34 mouse cellular contexts compared by ENCODE assay signal in the genomic region with DNA sequence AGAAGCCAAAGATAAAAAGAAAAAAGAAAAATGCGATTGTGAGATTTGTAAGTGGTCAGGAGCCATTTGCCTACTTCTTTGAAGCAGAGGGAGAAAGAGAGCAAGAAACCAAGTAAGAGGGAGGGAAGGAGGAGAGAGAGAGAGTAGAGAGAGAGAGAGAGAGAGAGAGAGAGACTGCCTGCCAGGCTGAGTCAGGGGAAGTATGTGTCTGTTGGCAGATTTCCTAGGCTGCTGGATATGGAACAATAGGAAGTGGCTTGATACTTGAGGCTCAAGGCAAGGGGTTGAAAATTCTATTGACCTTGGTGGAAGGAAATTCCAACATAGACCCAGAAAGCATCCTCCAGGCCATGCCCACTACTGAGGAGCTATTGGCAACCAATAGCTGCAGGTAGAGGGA. TPM values are rescaled to one million over a fixed set of nuclear protein-coding genes. Genes with fewer than 3 reads are reported as not detected.
A peak's percentile ranks its signal among the peaks of the same experiment; 100 is the strongest.
DNase-seq lines count a peak whose midpoint lies in the region; ATAC-seq and TF ChIP-seq lines count a peak whose summit lies in the region.
"Had no signal": no experiment of that assay in that cellular context is flagged by ENCODE, and none has a peak within 500 bp of the region (broad histone marks: within the 10 kb centered on the region; RNA-seq: fewer than 3 reads in every experiment).

No protein-coding gene starts in this region.

- WGBS in embryonic facial prominence, embryonic 14.5 days = 83% methylated on average over 1 of the region's 1 CpGs
- WGBS in embryonic facial prominence, embryonic 10.5 days = 88% methylated on average over 1 of the region's 1 CpGs
- WGBS in kidney, adult 2 months = 92% methylated on average over 1 of the region's 1 CpGs
- 84% methylated on average over 1 of the region's 1 CpGs for WGBS in lung, embryonic 16.5 days

- H3K4me2 ChIP-seq in embryonic facial prominence, embryonic 14.5 days (ENCODE audit: low read depth, low read length) = no peak overlapping the region
- H3K4me2 ChIP-seq in lung, embryonic 16.5 days (ENCODE audit: low read depth, low read length) = no peak overlapping the region
- H3K4me2 ChIP-seq: embryonic facial prominence, embryonic 12.5 days; hindbrain, embryonic 13.5 days; limb, embryonic 13.5 days; liver, embryonic 12.5 days; lung, embryonic 15.5 days; midbrain, embryonic 12.5 days; neural tube, embryonic 12.5 days had no signal

- no peak for ATAC-seq in embryonic facial prominence, embryonic 14.5 days (ENCODE audit: low read depth)
- peak; percentile 38 for ATAC-seq in lung, embryonic 16.5 days (ENCODE audit: low read depth)
- ATAC-seq: forebrain, embryonic 16.5 days; intestine, embryonic 16.5 days; liver, embryonic 12.5 days had no signal

- no peak overlapping the region for H3K27ac ChIP-seq in embryonic facial prominence, embryonic 14.5 days (replicated peaks; ENCODE audit: low read depth, low read length)
- H3K27ac ChIP-seq in embryonic facial prominence, embryonic 10.5 days (replicated peaks) = no peak overlapping the region
- H3K27ac ChIP-seq in kidney, adult 2 months (ENCODE audit: insufficient read depth, low read depth, low read length) = no peak overlapping the region
- no peak overlapping the region for H3K27ac ChIP-seq in lung, embryonic 16.5 days (ENCODE audit: low read length)
- H3K27ac ChIP-seq: embryonic facial prominence, embryonic 12.5 days; hindbrain, embryonic 13.5 days; layer of hippocampus, adult 2 months; left cerebral cortex, adult 2 months; limb, embryonic 13.5 days; liver, embryonic 12.5 days; lung, embryonic 15.5 days; midbrain, embryonic 12.5 days; neural tube, embryonic 12.5 days had no signal

- DNase-seq in embryonic facial prominence, embryonic 14.5 days (ENCODE audit: low spot score) = peak; percentile 9
- no peak for DNase-seq in embryonic facial prominence, embryonic 10.5 days (ENCODE audit: low spot score)
- peak; percentile 26 for DNase-seq in kidney, adult 2 months
- no peak for DNase-seq in kidney, postnatal 25 days
- no peak for DNase-seq in lung, postnatal 4 days
- peak; percentile 21 for DNase-seq in lung, postnatal 36 days
- DNase-seq in cerebellum, adult 8-10 months = no peak
- DNase-seq: cerebellum, adult 9-10 months; cerebellum, postnatal 36 days; gastrocnemius, postnatal 10 days; heart, postnatal 36 days; kidney, postnatal 36 days; right cerebral cortex, adult 18-20 months; spleen, adult 18-20 months; thymus, postnatal 14 days had no signal

- no peaks in the 10 kb centered on the region for H3K27me3 ChIP-seq in embryonic facial prominence, embryonic 14.5 days (replicated peaks; ENCODE audit: control insufficient read depth, insufficient read depth, low read length)
- H3K27me3 ChIP-seq in embryonic facial prominence, embryonic 10.5 days (replicated peaks; ENCODE audit: low read depth, poor library complexity, severe bottlenecking) = no peaks in the 10 kb centered on the region
- H3K27me3 ChIP-seq in kidney, adult 2 months (replicated peaks; ENCODE audit: control insufficient read depth, insufficient read depth, low read length) = no peaks in the 10 kb centered on the region
- no peaks in the 10 kb centered on the region for H3K27me3 ChIP-seq in lung, embryonic 16.5 days (ENCODE audit: control insufficient read depth, insufficient read depth, low read depth, low read length)
- H3K27me3 ChIP-seq: embryonic facial prominence, embryonic 12.5 days; hindbrain, embryonic 13.5 days; limb, embryonic 13.5 days; liver, embryonic 12.5 days; lung, embryonic 15.5 days; megakaryocyte, embryonic 14.5 days; midbrain, embryonic 12.5 days; neural tube, embryonic 12.5 days had no signal

- H3K36me3 ChIP-seq in embryonic facial prominence, embryonic 14.5 days (ENCODE audit: control insufficient read depth, insufficient read depth, low read length) = no peaks in the 10 kb centered on the region
- no peaks in the 10 kb centered on the region for H3K36me3 ChIP-seq in embryonic facial prominence, embryonic 10.5 days (replicated peaks)
- no peaks in the 10 kb centered on the region for H3K36me3 ChIP-seq in kidney, adult 2 months (ENCODE audit: control insufficient read depth, insufficient read depth, low read length)
- H3K36me3 ChIP-seq in lung, embryonic 16.5 days (ENCODE audit: control insufficient read depth, insufficient read depth, low read length) = no peaks in the 10 kb centered on the region
- H3K36me3 ChIP-seq: embryonic facial prominence, embryonic 12.5 days; G1E; hindbrain, embryonic 13.5 days; limb, embryonic 13.5 days; liver, embryonic 12.5 days; lung, embryonic 15.5 days; midbrain, embryonic 12.5 days; neural tube, embryonic 12.5 days had no signal

- no peak for TF ChIP-seq CTCF in kidney, adult 2 months (conservative IDR thresholded peaks at IDR 0.05; ENCODE audit: insufficient read depth, insufficient read length, low read depth, low read length)

- H3K4me1 ChIP-seq in embryonic facial prominence, embryonic 14.5 days (ENCODE audit: control insufficient read depth, insufficient read depth, low read length) = no peaks in the 10 kb centered on the region
- H3K4me1 ChIP-seq in embryonic facial prominence, embryonic 10.5 days = no peaks in the 10 kb centered on the region
- H3K4me1 ChIP-seq in kidney, adult 2 months (ENCODE audit: control insufficient read depth, insufficient read depth, low read length) = peaks cover 3% of the 10 kb centered on the region
- no peaks in the 10 kb centered on the region for H3K4me1 ChIP-seq in lung, embryonic 16.5 days (replicated peaks; ENCODE audit: control insufficient read depth, insufficient read depth, low read length)
- H3K4me1 ChIP-seq: embryonic facial prominence, embryonic 12.5 days; hindbrain, embryonic 13.5 days; limb, embryonic 13.5 days; liver, embryonic 12.5 days; lung, embryonic 15.5 days; megakaryocyte, embryonic 14.5 days; midbrain, embryonic 12.5 days; neural tube, embryonic 12.5 days had no signal

- no peaks in the 10 kb centered on the region for H3K9me3 ChIP-seq in embryonic facial prominence, embryonic 14.5 days (ENCODE audit: control insufficient read depth, low read length)
- H3K9me3 ChIP-seq in embryonic facial prominence, embryonic 10.5 days = no peaks in the 10 kb centered on the region
- no peaks in the 10 kb centered on the region for H3K9me3 ChIP-seq in lung, embryonic 16.5 days (ENCODE audit: control insufficient read depth, low read length)
- H3K9me3 ChIP-seq: embryonic facial prominence, embryonic 12.5 days; G1E; hindbrain, embryonic 13.5 days; limb, embryonic 13.5 days; liver, embryonic 12.5 days; lung, embryonic 15.5 days; megakaryocyte, embryonic 14.5 days; midbrain, embryonic 12.5 days; neural tube, embryonic 12.5 days had no signal

- TF ChIP-seq POLR2A in kidney, adult 2 months (IDR thresholded peaks at IDR 0.05; ENCODE audit: low read depth, low read length) = no peak

- no peak overlapping the region for H3K9ac ChIP-seq in embryonic facial prominence, embryonic 14.5 days (ENCODE audit: low read depth, low read length)
- no peak overlapping the region for H3K9ac ChIP-seq in lung, embryonic 16.5 days (ENCODE audit: low read length)
- H3K9ac ChIP-seq: embryonic facial prominence, embryonic 12.5 days; hindbrain, embryonic 13.5 days; limb, embryonic 13.5 days; liver, embryonic 12.5 days; lung, embryonic 15.5 days; midbrain, embryonic 12.5 days; neural tube, embryonic 12.5 days had no signal

- H3K4me3 ChIP-seq in embryonic facial prominence, embryonic 14.5 days (ENCODE audit: low read depth, low read length) = no peak overlapping the region
- no peak overlapping the region for H3K4me3 ChIP-seq in embryonic facial prominence, embryonic 10.5 days
- H3K4me3 ChIP-seq in kidney, adult 2 months (ENCODE audit: insufficient read depth, low read depth, low read length) = peak overlapping the region; percentile 4; the same call in 1 of the 2 replicates
- H3K4me3 ChIP-seq in lung, embryonic 16.5 days (ENCODE audit: low read length) = no peak overlapping the region
- H3K4me3 ChIP-seq: embryonic facial prominence, embryonic 12.5 days; hindbrain, embryonic 13.5 days; layer of hippocampus, adult 2 months; left cerebral cortex, adult 2 months; limb, embryonic 13.5 days; liver, embryonic 12.5 days; lung, embryonic 15.5 days; megakaryocyte, embryonic 14.5 days; midbrain, embryonic 12.5 days; myocyte; neural tube, embryonic 12.5 days had no signal

RNA-seq across cellular contexts. Expression of gene Khdc1a, which starts 53.3 kb away (rescaled TPM):
- not detected in 2 replicates for polyA plus RNA-seq in embryonic facial prominence, embryonic 14.5 days (2014; fragmentation: Nextera tagmentation; extraction: Ambion mirVana)
- not detected in 2 replicates for polyA plus RNA-seq in embryonic facial prominence, embryonic 10.5 days (2016; fragmentation: Nextera tagmentation; extraction: Ambion mirVana)
- 0.05 TPM in 1 of 2 replicates, not detected in the other for polyA plus RNA-seq in kidney, adult 2 months (2012; rRNA removed)
- 0.20 TPM in 1 of 2 replicates, not detected in the other for polyA plus RNA-seq in lung, embryonic 16.5 days (2015; fragmentation: Nextera tagmentation; extraction: Ambion mirVana)
- polyA plus RNA-seq: embryonic facial prominence, embryonic 12.5 days; forebrain, embryonic 11.5 days; forebrain, embryonic 16.5 days; G1E; hindbrain, embryonic 13.5 days; intestine, embryonic 16.5 days; kidney, embryonic 14.5 days; limb, embryonic 13.5 days; liver, embryonic 12.5 days; midbrain, embryonic 12.5 days; midbrain, postnatal 0 days; myocyte; neural tube, embryonic 12.5 days; stomach, embryonic 16.5 days had no signal

RNA-seq across cellular contexts. Expression of gene Gsta3, which starts 55.8 kb away (rescaled TPM):
- 3.4 and 4.4 TPM in 2 replicates for polyA plus RNA-seq in embryonic facial prominence, embryonic 14.5 days (2014; fragmentation: Nextera tagmentation; extraction: Ambion mirVana)
- 0.20 and 0.52 TPM in 2 replicates for polyA plus RNA-seq in embryonic facial prominence, embryonic 10.5 days (2016; fragmentation: Nextera tagmentation; extraction: Ambion mirVana)
- polyA plus RNA-seq in kidney, adult 2 months (2012; rRNA removed) = 86.0 and 109 TPM in 2 replicates
- 2.5 and 3.7 TPM in 2 replicates for polyA plus RNA-seq in lung, embryonic 16.5 days (2015; fragmentation: Nextera tagmentation; extraction: Ambion mirVana)
- polyA plus RNA-seq: G1E had no signal

Comparison
In these comparisons a context has a peak if more than half of its experiments do, and no peak if none do; other contexts are left out.
1. DNase-seq: peak in embryonic facial prominence, embryonic 14.5 days (single experiment), kidney, adult 2 months (single experiment) and lung, postnatal 36 days (single experiment); none in embryonic facial prominence, embryonic 10.5 days (single experiment), kidney, postnatal 25 days (0 of 2), lung, postnatal 4 days (0 of 2) and cerebellum, adult 8-10 months (single experiment).
2. RNA of gene Gsta3, which starts 55.8 kb away (polyA plus RNA-seq): 86.0 to 109 TPM in kidney, adult 2 months; 3.4 to 4.4 TPM in embryonic facial prominence, embryonic 14.5 days, 2.5 to 3.7 TPM in lung, embryonic 16.5 days and 0.20 to 0.52 TPM in embryonic facial prominence, embryonic 10.5 days; every median in the first group is over 10 times any median in the second.